Mouse (Mus musculus) neural tube, embryonic 12.5 days (tissue): ENCODE measurements around the gene Cyp4a32. TPM values are rescaled to one million over a fixed set of nuclear protein-coding genes. Genes with fewer than 3 reads are reported as not detected.
"Not testable (repeated sequence)": the region's sequence is repeated elsewhere in the genome, so short reads cannot be mapped to it uniquely, and the experiment has no call there.

Experiments
- ATAC-seq: fragments of 200-750 bp; cut with Nextera tagmentation; 2 replicates; pipeline ENCODE4 v1.8.0; 2017; ENCODE audit warnings: low read depth, mild to moderate bottlenecking, moderate TSS enrichment, moderate library complexity; ENCODE audit not compliant: low FRiP score
- H3K27ac ChIP-seq: fragments of 300-500 bp; sonication (generic); 2 replicates; pipeline ENCODE4 v1.5.1; 2016
- H3K27me3 ChIP-seq: fragments of 300-500 bp; sonication (generic); replicated peaks from 2 replicates; pipeline ENCODE4 v1.6.1; 2016; ENCODE audit warnings: mild to moderate bottlenecking
- H3K36me3 ChIP-seq: fragments of 300-500 bp; sonication (generic); 2 replicates; pipeline ENCODE4 v1.6.1; 2016; ENCODE audit warnings: mild to moderate bottlenecking
- H3K4me1 ChIP-seq: fragments of 300-500 bp; sonication (generic); 2 replicates; pipeline ENCODE4 v1.6.1; 2016
- H3K4me2 ChIP-seq: fragments of 300-500 bp; sonication (generic); replicated peaks from 2 replicates; pipeline ENCODE4 v1.6.1; 2016; ENCODE audit warnings: mild to moderate bottlenecking
- H3K4me3 ChIP-seq: fragments of 300-500 bp; sonication (generic); 2 replicates; pipeline ENCODE4 v1.5.1; 2016
- H3K9ac ChIP-seq: fragments of 300-500 bp; sonication (generic); 2 replicates; pipeline ENCODE4 v1.6.1; 2016; ENCODE audit warnings: mild to moderate bottlenecking
- H3K9me3 ChIP-seq: fragments of 300-500 bp; sonication (generic); 2 replicates; pipeline ENCODE4 v1.6.1; 2016; ENCODE audit warnings: mild to moderate bottlenecking
- WGBS: fragments of 180-500 bp; shearing (Covaris S2); methylation state at CpG from one replicate; pipeline ENCODE4 v1.1.7; 2016; 5-methylcytosine and 5-hydroxymethylcytosine counted together
- polyA plus RNA-seq: library from polyadenylated mRNA; unstranded; fragments of >200 nt; fragmentation: Nextera tagmentation; extraction: Ambion mirVana; gene quantifications from 2 replicates; pipeline ENCODE4 v1.2.1, GENCODE M21; 2016

The Cyp4a32 gene
- not detected in 2 replicates for polyA plus RNA-seq

DNA sequence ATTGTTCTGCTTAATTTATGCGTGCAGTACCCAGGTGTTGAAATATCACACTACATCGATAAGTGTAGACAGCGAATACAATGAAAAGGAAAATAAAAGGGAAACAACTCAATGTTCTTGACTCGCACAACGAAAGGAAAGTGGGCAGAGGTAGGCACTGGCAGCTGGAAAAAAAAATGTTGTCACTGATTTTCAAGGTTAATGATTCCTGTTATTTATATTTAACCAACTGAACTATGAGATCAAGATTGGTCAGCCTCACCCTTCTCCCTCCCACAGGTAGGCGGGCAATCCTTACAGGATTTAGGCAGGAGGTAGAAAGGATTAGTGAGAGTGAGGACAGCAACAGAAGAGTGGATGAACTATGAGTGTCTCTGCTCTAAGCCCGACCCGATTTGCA lies at the start of gene Cyp4a32:
Gene Cyp4a32 (plus strand): TSS at position 359 of the 400 bp plus-strand sequence.
- not testable (repeated sequence) for H3K9ac ChIP-seq, ATAC-seq, H3K9me3 ChIP-seq, H3K4me2 ChIP-seq, H3K4me3 ChIP-seq, H3K27ac ChIP-seq, H3K27me3 ChIP-seq, H3K4me1 ChIP-seq, H3K36me3 ChIP-seq
- WGBS = 91% methylated on average over 8 of the region's 8 CpGs

DNA sequence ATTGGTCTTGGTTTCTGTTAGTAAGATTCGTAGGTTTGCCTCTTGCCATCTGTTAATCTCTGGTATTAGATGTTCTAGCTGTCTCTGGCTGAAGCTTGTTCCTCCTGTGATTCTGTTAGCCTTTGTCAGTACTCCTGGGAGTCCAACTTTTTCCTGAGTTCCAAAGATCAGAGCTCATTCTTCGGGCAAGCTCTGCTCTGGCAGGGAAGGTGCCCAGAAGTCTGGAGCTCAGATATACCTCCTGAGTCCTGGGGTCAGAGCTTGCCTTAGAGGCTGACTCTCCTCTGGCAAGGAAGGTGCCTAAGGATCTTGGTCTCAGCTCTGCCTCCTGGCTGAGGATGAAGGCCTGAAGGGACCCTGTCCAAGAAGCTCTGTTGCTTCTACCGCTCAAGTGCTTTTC lies 48.0 kb upstream of the Cyp4a32 start:
- WGBS = 85% methylated on average over 3 of the region's 3 CpGs
- H3K4me3 ChIP-seq = no peak overlapping the region
- ATAC-seq = no peak
- H3K27me3 ChIP-seq = no peaks in the 10 kb centered on the region
- H3K27ac ChIP-seq = no peak overlapping the region
- no peaks in the 10 kb centered on the region for H3K36me3 ChIP-seq
- no peak overlapping the region for H3K9ac ChIP-seq
- H3K4me1 ChIP-seq = no peaks in the 10 kb centered on the region
- H3K4me2 ChIP-seq = no peak overlapping the region
- no peaks in the 10 kb centered on the region for H3K9me3 ChIP-seq

DNA sequence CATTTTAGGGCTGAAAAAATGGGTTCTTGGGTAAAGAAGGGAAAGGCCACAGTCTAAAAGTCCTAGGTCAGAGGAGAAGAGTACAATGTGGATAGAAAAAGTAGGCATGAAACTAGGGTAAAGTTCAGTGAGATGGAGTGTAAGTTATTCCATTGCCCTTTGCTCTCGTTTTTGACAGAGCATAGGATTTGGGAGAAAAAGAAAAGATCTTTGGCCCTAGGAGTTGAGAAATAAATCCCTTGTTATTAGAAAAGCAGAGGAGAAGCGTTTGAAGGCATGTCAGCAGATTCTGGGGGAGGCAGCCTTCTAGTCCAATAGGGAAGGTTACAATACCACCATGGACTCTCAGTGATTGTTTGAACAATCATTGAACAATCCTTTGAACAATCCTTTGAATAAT lies 45.3 kb upstream of the Cyp4a32 start:
- WGBS = 69% methylated on average over 2 of the region's 2 CpGs
- H3K27ac ChIP-seq = no peak overlapping the region
- no peaks in the 10 kb centered on the region for H3K27me3 ChIP-seq

DNA sequence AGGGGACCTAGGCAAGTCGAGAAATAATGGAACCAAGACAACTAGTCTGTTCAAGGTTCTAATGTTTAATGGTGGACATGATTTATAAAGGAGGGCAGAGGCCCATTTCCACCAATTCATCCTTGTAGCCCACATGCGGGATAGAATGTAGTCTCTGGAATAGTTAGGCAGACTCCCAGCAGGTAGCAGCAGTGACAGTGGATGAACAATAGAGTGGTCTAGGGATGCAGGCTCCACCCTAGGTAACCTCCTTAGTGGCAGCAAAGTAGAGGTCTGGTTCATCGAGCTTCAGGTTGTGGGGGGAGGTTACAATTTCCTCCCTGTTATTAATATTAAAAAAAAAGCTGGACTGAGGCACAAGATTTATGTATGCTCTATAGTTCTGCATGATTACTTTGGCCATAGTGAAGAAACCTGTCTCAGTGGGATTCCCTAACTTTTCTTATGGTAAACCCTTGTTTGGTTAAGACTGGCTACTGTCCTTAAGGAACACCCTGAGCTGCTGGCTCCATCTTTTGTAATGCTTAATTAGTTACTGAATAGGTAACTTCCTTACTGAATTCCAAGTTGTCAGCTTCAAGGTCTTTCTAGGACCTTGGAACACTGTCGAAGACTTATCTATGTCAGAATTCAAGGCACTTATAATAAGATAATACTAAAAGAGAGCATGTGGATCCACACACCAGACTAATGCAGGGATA lies 42.8 kb upstream of the Cyp4a32 start:
- no peak overlapping the region for H3K4me2 ChIP-seq
- H3K27ac ChIP-seq = no peak overlapping the region
- no peak overlapping the region for H3K4me3 ChIP-seq
- H3K9ac ChIP-seq = no peak overlapping the region
- no peaks in the 10 kb centered on the region for H3K4me1 ChIP-seq
- H3K27me3 ChIP-seq = no peaks in the 10 kb centered on the region
- no peak for ATAC-seq
- H3K36me3 ChIP-seq = no peaks in the 10 kb centered on the region
- WGBS = 57% methylated on average over 4 of the region's 4 CpGs
- H3K9me3 ChIP-seq = no peaks in the 10 kb centered on the region

More for the DNA sequence above, 45.3 kb upstream of the Cyp4a32 start:
- Histone ChIP-seq H3K4me1 (no peaks in the 10 kb centered on the region), H3K4me2 (no peak overlapping the region), H3K9me3 (no peaks in the 10 kb centered on the region), H3K9ac (no peak overlapping the region), H3K36me3 (no peaks in the 10 kb centered on the region), H3K4me3 (no peak overlapping the region)
- no peak for ATAC-seq

DNA sequence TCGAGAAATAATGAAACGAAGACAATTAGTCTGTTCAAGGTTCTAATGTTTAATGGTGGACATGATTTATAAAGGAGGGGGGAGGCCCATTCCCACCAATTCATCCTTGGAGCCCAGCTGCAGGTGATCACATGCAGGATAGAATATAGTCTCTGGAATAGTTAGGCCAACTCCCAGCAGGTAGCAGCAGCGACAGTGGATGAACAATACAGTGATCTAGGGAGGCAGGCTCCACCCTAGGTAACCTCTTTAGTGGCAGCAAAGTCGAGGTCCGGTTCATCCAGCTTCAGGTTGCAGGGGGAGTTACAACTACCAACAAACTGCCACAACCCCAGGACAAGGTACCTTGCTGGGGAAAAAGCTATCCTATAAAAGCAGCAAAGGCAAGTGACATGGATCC lies 39.5 kb upstream of the Cyp4a32 start:
- not testable (repeated sequence) for H3K4me1 ChIP-seq, H3K27me3 ChIP-seq, ATAC-seq, H3K27ac ChIP-seq, H3K36me3 ChIP-seq, H3K4me2 ChIP-seq, H3K9me3 ChIP-seq, H3K9ac ChIP-seq, H3K4me3 ChIP-seq
- 55% methylated on average over 5 of the region's 5 CpGs for WGBS

DNA sequence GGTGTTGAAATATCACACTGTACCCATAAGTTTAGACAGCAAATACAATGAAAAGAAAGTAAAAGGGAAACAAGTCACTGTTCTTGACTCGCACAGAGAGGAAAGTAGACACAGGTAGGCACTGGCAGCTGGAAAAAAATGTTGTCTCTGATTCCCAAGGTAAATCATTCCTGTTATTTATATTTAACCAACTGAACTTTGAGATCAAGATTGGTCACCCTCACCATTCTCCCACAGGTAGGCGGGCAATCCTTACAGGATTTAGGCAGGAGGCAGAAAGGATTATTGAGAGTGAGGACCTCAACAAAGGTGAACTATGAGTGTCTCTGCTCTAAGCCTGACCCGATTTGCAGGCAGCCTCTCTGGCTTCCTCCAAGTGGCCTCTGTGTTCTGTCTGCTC lies 37.4 kb upstream of the Cyp4a32 start, which contains the start of gene Cyp4a31:
Gene Cyp4a31 (plus strand): TSS at position 249 of the 400 bp plus-strand sequence.
- H3K4me3 ChIP-seq = no peak within 1 kb of the TSS
- no peaks in the 10 kb centered on the region for H3K4me1 ChIP-seq
- H3K9me3 ChIP-seq = no peaks in the 10 kb centered on the region
- ATAC-seq = no peak
- H3K27ac ChIP-seq = no peak within 1 kb of the TSS
- H3K9ac ChIP-seq = no peak within 1 kb of the TSS
- WGBS = 91% methylated on average over 3 of the region's 3 CpGs
- no peak within 1 kb of the TSS for H3K4me2 ChIP-seq
- no peaks in the 10 kb centered on the region for H3K36me3 ChIP-seq
- H3K27me3 ChIP-seq = no peaks in the 10 kb centered on the region

DNA sequence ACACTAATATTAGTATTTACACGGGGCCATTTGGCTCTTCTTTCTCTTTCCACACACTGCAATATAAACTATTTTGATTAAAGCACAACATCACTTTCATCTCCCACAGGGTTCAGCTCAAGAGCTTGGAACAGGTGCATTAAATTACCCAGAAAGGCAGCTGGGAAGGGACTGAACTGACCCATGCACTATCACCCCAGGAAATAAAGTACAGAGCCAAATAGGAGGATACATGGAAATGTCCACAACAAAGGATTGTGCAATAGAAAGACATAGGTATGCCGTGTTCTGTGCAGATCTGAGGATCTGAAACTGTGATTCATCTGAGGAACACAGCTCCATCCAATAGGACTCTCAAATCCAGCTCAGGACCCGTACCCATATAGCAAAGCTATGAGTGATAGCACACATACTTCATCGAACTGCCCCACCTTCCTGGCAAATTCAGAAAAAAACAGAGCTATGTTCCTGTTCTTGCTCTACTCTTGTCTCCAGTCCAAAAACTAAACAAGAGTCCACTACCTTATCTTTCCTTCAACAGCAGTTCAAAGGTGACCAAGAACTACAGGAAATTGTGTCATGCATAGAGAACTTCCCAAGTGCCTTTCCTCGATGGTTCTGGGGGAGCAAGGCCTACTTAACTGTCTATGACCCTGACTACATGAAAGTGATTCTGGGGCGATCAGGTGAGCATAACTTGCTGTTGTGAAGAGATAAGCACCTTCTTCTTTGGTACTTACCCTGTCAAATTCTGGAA lies 36.1 kb upstream of the Cyp4a32 start:
- not testable (repeated sequence) for H3K4me3 ChIP-seq, H3K4me2 ChIP-seq, H3K9me3 ChIP-seq, H3K9ac ChIP-seq, ATAC-seq, H3K36me3 ChIP-seq, H3K27ac ChIP-seq, H3K4me1 ChIP-seq, H3K27me3 ChIP-seq
- WGBS = 87% methylated on average over 6 of the region's 6 CpGs

DNA sequence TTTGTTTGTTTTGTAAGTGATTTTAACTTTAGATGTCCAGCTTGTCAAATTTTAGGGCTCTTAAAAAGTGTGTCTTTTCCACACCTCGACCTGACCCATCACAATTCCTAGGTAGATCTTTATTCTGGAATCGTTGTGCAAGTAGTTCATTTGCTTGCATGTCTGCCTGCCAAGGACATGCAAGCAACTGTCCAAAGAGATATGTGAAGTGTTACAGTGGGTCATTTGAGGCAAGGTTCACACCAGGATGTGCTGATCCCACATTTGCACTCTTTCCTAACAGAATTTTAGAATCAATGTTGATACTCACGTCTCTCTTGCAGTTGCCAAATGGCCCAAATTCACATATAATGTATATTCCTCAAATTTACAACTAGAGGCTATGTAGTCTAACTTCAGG lies 25.5 kb upstream of the Cyp4a32 start:
- no peaks in the 10 kb centered on the region for H3K4me1 ChIP-seq
- ATAC-seq = no peak
- no peak overlapping the region for H3K27ac ChIP-seq
- H3K27me3 ChIP-seq = no peaks in the 10 kb centered on the region
- no peaks in the 10 kb centered on the region for H3K36me3 ChIP-seq
- H3K9me3 ChIP-seq = no peaks in the 10 kb centered on the region
- H3K4me3 ChIP-seq = no peak overlapping the region
- H3K4me2 ChIP-seq = no peak overlapping the region
- 78% methylated on average over 3 of the region's 3 CpGs for WGBS
- H3K9ac ChIP-seq = no peak overlapping the region

DNA sequence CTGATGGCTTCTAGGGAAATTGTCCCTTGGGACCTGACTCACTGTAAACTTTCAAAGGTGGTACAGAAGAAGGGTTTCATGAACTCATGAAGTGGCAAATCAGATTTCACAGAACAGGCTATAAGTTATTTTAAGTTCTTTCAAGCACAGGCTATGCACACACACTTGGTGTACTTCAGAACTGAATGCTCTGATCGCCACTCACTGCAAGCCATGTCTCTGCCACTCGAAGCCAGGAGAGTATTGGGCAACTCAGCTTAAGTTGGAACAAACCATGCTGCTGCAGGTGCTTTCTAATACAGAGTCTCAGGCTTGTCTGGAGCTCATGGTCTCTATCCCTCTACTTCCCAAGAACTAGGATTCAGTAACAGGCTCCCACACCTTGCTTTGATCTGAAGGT lies 25.0 kb upstream of the Cyp4a32 start:
- Histone ChIP-seq H3K36me3 (no peaks in the 10 kb centered on the region), H3K4me1 (no peaks in the 10 kb centered on the region), H3K9me3 (no peaks in the 10 kb centered on the region), H3K27me3 (no peaks in the 10 kb centered on the region), H3K9ac (no peak overlapping the region), H3K4me2 (no peak overlapping the region), H3K27ac (no peak overlapping the region), H3K4me3 (no peak overlapping the region)
- ATAC-seq = no peak
- 76% methylated on average over 2 of the region's 2 CpGs for WGBS

DNA sequence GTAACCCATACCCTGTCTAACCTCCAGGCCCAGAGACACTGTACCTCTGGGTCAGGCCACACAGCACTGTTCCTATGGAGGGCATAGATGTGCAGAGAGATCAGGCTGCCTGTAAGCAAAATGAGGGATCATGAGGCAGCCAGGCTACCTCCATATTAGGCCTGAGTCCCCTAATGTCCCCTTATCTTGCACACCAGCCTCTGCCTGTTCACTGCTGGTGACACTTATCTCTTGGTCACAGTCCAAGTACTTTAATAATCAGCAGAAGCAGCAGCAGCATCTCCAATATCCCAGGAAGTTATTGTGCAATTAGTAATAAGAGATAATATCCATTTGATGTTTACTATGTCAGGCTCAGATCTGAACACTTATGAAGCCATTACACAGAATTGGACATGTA lies 17.7 kb upstream of the Cyp4a32 start:
- no peak overlapping the region for H3K27ac ChIP-seq
- no peaks in the 10 kb centered on the region for H3K4me1 ChIP-seq
- no peak for ATAC-seq
- no peaks in the 10 kb centered on the region for H3K27me3 ChIP-seq
- H3K4me2 ChIP-seq = no peak overlapping the region
- H3K9me3 ChIP-seq = no peaks in the 10 kb centered on the region
- H3K4me3 ChIP-seq = no peak overlapping the region
- H3K36me3 ChIP-seq = no peaks in the 10 kb centered on the region
- H3K9ac ChIP-seq = no peak overlapping the region

DNA sequence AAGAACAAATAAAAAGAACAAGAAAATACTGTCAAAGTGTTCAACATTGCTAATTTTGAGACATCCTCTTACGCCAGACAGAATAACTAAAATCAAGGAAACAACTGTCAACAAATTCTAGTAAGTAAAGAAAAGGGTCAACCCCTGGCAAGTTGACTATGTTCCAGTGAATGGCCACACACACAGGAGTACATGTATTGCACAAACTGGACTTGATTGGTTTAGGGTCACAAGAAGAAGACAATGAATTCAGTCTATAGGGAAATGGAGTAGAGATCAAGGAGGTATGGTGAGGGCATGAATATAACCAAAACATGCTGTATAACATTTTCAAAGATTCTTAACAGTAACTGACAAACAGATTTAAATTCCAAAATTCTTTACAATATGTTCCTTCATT lies 4.4 kb upstream of the Cyp4a32 start:
- no peak for ATAC-seq
- H3K4me1 ChIP-seq = no peaks in the 10 kb centered on the region
- no peak overlapping the region for H3K4me2 ChIP-seq
- no peaks in the 10 kb centered on the region for H3K27me3 ChIP-seq
- H3K27ac ChIP-seq = no peak overlapping the region
- H3K9me3 ChIP-seq = no peaks in the 10 kb centered on the region
- no peaks in the 10 kb centered on the region for H3K36me3 ChIP-seq
- no peak overlapping the region for H3K9ac ChIP-seq
- H3K4me3 ChIP-seq = no peak overlapping the region
- 96% methylated on average over 1 of the region's 1 CpGs for WGBS

DNA sequence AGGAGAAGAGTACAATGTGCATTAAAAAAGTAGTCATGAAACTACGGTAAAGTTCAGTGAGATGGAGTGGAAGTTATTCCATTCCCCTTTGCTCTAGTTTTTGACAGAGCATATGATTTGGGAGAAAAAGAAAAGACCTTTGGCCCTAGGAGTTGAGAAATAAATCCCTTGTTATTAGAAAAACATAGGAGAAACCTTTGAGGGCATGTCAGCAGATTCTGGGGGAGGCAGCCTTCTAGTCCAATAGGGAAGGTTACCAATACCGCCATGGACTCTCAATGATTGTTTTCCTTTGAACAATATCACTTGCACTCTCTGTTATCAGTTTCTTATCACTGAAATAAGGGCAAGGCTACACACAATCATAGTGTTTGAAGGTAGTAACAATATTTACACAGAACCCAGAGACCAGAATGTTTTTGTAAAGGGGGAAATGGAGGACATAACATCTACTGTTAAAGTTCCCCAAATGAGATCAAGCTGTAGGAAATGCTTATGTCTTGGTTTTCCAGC lies 3.9 kb upstream of the Cyp4a32 start:
- no peaks in the 10 kb centered on the region for H3K4me1 ChIP-seq
- H3K27ac ChIP-seq = no peak overlapping the region
- H3K27me3 ChIP-seq = no peaks in the 10 kb centered on the region
- no peaks in the 10 kb centered on the region for H3K36me3 ChIP-seq
- no peak overlapping the region for H3K4me2 ChIP-seq
- H3K9me3 ChIP-seq = no peaks in the 10 kb centered on the region
- 94% methylated on average over 2 of the region's 2 CpGs for WGBS
- no peak overlapping the region for H3K4me3 ChIP-seq
- ATAC-seq = no peak
- H3K9ac ChIP-seq = no peak overlapping the region

DNA sequence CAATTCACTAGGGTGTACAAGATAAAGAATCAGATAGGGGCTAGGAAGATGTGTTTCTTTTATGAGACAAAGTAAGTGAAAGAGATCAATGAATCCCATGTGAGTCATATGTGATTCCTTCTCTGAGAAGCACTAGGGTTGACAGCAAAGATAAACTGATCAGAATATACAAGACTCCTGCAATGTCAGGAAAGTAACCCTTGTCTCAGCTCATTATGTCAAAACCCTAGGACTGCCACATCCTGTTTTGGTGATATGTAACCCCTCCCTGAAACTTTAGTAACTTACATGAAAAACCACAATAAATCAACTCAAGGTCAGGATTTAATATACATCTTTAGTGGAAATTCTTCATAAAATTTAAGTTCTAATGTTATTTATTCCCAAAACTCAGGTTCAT lies 13.2 kb downstream of the Cyp4a32 start:
- H3K4me2 ChIP-seq = no peak overlapping the region
- no peak overlapping the region for H3K9ac ChIP-seq
- no peaks in the 10 kb centered on the region for H3K9me3 ChIP-seq
- no peaks in the 10 kb centered on the region for H3K36me3 ChIP-seq
- no peak overlapping the region for H3K4me3 ChIP-seq
- no peaks in the 10 kb centered on the region for H3K27me3 ChIP-seq
- no peak for ATAC-seq
- no peak overlapping the region for H3K27ac ChIP-seq
- no peaks in the 10 kb centered on the region for H3K4me1 ChIP-seq
